Mouse (Mus musculus): Measurements from ENCODE around the gene Kcmf1. TPM values are rescaled to one million over a fixed set of nuclear protein-coding genes. Genes with fewer than 3 reads are reported as not detected.

The Kcmf1 gene
- polyA plus RNA-seq (2014; fragmentation: Nextera tagmentation; extraction: Ambion mirVana): 34.8 and 40.9 TPM in 2 replicates

DNA sequence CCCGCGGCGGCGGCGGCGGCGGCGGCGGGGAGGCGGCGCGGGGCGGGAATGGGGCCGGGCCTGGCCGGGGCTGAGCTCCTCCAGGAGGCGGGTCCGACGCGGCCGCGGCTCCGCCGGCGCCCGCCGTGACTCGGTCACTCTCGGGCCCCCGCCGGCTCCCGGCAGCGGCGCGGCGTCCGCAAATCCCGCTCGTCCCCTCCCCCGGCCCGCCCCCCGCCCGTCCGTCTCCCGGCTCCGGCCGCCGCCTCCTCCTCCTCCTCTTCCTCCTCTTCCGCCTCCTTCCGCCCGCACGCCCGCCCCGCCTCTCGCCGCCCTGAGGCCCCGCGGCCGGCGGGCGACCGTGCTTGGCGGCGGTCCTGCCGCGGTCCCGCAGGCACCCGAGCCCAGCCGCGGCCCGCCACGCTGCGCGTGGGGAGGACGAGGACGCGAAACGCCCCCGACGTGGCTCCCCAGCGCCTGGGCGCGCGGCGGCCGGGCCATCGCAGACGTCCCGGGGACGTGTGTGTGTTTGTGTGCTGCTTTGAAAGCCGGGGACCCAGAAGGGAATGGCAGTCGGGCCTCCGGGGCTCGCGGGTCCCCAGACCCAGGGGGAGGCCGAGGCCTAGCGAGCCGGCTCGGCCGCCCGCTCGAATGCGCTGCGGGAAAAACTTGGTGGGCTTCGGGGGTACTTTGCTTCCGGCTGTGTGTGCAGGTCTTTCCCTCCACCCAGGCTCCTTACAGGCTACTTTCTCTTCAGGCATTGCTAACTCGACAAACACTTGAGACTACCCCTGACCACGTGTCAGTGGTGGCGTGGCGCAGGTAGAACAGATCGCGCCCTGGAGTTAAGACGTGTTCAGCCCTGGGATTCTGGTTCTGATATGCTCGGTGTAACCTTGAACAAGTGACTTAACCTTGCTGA lies at the start of gene Kcmf1:
Gene Kcmf1, minus strand, starts transcription at position 199 of the 901 bp plus-strand sequence.
- Histone ChIP-seq H3K36me3 (ENCODE audit: control insufficient read depth, insufficient read depth, low read length) (0 out of 2 replicates have a peak, but pooled peaks cover 3% of the 10 kb centered on the region), H3K9ac (replicated peaks; ENCODE audit: low read length) (peak within 1 kb of the TSS; percentile 99), H3K9me3 (ENCODE audit: control insufficient read depth, low read length) (no peaks in the 10 kb centered on the region), H3K4me2 (ENCODE audit: low read length) (peak within 1 kb of the TSS; percentile 79), H3K27ac (replicated peaks; ENCODE audit: low read depth, low read length) (peak within 1 kb of the TSS; percentile 99), H3K4me3 (replicated peaks; ENCODE audit: low read depth, low read length) (peak within 1 kb of the TSS; percentile 89), H3K27me3 (ENCODE audit: control insufficient read depth, insufficient read depth, low read length) (no peaks in the 10 kb centered on the region), H3K4me1 (ENCODE audit: control insufficient read depth, insufficient read depth, low read length) (peaks cover 15% of the 10 kb centered on the region)
- WGBS: under 1% methylated on average over 72 of the region's 113 CpGs
- DNase-seq (peak; percentile 79), ATAC-seq (ENCODE audit: low FRiP score, low TSS enrichment) (peak; percentile 82)

DNA sequence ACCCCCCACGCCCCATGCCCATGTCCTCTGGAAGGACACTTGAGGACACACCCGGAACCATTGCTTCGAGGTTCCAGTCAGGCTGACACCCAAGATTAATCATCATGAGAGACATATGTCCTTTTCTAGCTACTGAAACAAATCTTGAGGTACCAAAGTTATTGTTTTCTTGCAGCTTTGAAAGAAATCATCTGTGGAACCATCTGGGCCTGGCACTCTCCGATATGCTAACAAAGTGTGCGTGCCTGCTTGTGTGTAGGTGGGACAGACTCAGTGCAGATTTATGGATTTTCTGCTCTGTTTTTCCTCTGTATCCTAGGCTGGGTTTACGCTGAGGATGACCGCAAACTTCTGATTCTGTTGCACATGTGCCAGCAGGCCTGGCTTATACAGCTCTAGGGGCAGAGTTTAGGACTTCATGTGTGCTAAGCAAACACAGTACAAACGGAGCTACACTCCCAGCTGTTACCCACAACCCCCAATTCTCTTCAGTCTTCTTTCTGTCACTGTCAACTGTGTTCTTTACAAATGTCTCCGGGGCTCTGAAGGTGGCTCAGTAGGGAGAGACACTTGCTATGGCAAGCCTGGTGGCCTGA lies 49.5 kb upstream of the Kcmf1 start:
- 88% methylated on average over 9 of the region's 9 CpGs for WGBS
- Histone ChIP-seq H3K4me2 (ENCODE audit: low read length) (no peak overlapping the region), H3K9ac (replicated peaks; ENCODE audit: low read length) (no peak overlapping the region), H3K36me3 (ENCODE audit: control insufficient read depth, insufficient read depth, low read length) (no peaks in the 10 kb centered on the region), H3K4me1 (ENCODE audit: control insufficient read depth, insufficient read depth, low read length) (no peaks in the 10 kb centered on the region), H3K9me3 (ENCODE audit: control insufficient read depth, low read length) (no peaks in the 10 kb centered on the region), H3K4me3 (replicated peaks; ENCODE audit: low read depth, low read length) (no peak overlapping the region), H3K27me3 (ENCODE audit: control insufficient read depth, insufficient read depth, low read length) (no peaks in the 10 kb centered on the region), H3K27ac (replicated peaks; ENCODE audit: low read depth, low read length) (no peak overlapping the region)
- DNase-seq (no peak), ATAC-seq (ENCODE audit: low FRiP score, low TSS enrichment) (no peak)

DNA sequence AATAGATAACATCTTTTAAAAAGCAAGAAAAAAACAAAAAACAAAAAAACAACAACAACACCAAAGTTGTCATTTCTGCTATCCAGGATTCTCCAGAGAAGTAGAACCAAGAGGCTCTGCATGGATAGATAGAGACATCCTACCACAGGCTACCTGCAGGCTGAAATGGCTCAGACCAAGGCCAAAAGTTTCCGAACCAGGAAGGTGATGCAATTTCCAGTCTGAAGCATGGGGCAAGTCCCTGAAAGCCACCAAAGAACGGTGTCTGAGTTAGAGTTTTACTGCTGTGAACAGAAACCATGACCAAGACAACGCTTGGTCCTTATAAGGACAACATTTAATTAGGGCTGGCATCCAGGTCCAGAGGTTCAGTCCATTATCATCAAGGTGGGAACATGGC lies 48.6 kb upstream of the Kcmf1 start:
- Histone ChIP-seq H3K9me3 (ENCODE audit: control insufficient read depth, low read length) (no peaks in the 10 kb centered on the region), H3K4me2 (ENCODE audit: low read length) (no peak overlapping the region), H3K4me3 (replicated peaks; ENCODE audit: low read depth, low read length) (no peak overlapping the region), H3K27me3 (ENCODE audit: control insufficient read depth, insufficient read depth, low read length) (no peaks in the 10 kb centered on the region), H3K9ac (replicated peaks; ENCODE audit: low read length) (no peak overlapping the region), H3K27ac (replicated peaks; ENCODE audit: low read depth, low read length) (no peak overlapping the region), H3K36me3 (ENCODE audit: control insufficient read depth, insufficient read depth, low read length) (no peaks in the 10 kb centered on the region), H3K4me1 (ENCODE audit: control insufficient read depth, insufficient read depth, low read length) (no peaks in the 10 kb centered on the region)
- ATAC-seq (ENCODE audit: low FRiP score, low TSS enrichment) (no peak), DNase-seq (no peak)
- 95% methylated on average over 3 of the region's 3 CpGs for WGBS

DNA sequence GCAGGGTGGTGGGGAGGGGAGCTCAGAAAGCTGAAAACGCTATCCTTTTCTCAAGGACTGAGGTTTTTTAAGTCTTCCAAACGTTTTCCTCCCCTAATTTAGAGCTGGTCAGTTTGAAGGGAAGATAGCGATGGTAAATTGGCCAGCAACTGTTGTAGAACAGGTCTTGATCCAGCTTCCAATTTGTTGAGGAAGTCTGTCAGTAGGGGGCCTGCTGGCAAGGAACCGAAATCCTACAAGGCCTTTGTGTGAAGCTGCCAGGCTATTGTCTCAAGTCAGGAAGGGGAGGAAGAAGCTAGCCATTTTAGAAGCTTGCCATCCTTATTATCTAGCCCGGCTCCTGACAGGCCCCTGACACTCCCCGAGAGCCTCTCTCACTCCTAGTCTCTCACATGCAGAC lies 48.2 kb upstream of the Kcmf1 start:
- no peak overlapping the region for H3K27ac ChIP-seq (replicated peaks; ENCODE audit: low read depth, low read length)
- no peak for ATAC-seq (ENCODE audit: low FRiP score, low TSS enrichment)
- peak; percentile 11 for DNase-seq

DNA sequence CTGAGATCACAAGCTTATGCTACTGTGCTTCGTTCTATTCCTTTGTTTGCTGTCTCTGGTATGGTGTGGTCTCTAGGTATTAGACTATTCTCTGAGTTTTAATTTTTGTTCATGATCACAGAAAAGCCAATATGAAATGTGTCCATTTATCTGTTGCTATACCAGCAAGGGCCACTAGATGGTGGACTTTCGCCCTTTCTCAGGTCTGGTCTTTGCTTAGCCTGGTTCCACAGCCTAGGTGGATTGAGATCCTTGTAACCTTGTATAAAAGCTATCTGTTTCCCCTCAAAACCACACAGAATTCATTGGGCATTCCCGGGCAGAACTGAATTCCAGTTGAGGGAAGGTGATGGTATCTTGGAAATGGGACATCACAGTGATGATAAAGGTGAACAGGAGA lies 40.7 kb upstream of the Kcmf1 start:
- WGBS: 7% methylated on average over 3 of the region's 3 CpGs
- no peak overlapping the region for H3K9ac ChIP-seq (replicated peaks; ENCODE audit: low read length)
- peak; percentile 89 for DNase-seq

More for the DNA sequence above, 48.2 kb upstream of the Kcmf1 start:
- no peaks in the 10 kb centered on the region for H3K36me3 ChIP-seq (ENCODE audit: control insufficient read depth, insufficient read depth, low read length)
- H3K27me3 ChIP-seq (ENCODE audit: control insufficient read depth, insufficient read depth, low read length): no peaks in the 10 kb centered on the region
- H3K9me3 ChIP-seq (ENCODE audit: control insufficient read depth, low read length): no peaks in the 10 kb centered on the region
- 40% methylated on average over 6 of the region's 6 CpGs for WGBS
- no peak overlapping the region for H3K4me2 ChIP-seq (ENCODE audit: low read length)
- no peaks in the 10 kb centered on the region for H3K4me1 ChIP-seq (ENCODE audit: control insufficient read depth, insufficient read depth, low read length)
- no peak overlapping the region for H3K4me3 ChIP-seq (replicated peaks; ENCODE audit: low read depth, low read length)
- no peak overlapping the region for H3K9ac ChIP-seq (replicated peaks; ENCODE audit: low read length)

DNA sequence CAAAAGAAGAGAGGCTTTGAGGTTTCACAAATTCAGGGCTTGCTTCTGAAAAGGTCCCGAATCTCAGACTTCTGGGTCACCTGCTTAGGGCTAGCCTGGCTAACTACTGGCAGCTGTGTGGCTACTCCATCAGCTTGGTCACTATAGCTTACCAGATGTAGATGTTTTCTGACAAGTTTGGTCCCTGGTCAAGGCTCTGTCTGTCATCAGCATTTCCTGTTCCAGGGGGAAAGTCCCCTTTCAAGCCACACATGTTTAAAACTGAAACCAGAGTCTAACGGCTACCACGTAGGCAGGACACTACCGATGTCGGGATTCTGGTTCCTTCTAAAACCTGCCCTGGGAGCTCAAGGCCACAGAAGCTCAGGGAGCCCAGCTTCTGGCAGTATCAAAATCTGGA lies 38.1 kb upstream of the Kcmf1 start:
- 90% methylated on average over 5 of the region's 5 CpGs for WGBS

More for the DNA sequence above, 40.7 kb upstream of the Kcmf1 start:
- Histone ChIP-seq H3K27ac (replicated peaks; ENCODE audit: low read depth, low read length) (no peak overlapping the region), H3K4me2 (ENCODE audit: low read length) (no peak overlapping the region), H3K4me3 (replicated peaks; ENCODE audit: low read depth, low read length) (no peak overlapping the region), H3K4me1 (ENCODE audit: control insufficient read depth, insufficient read depth, low read length) (no peaks in the 10 kb centered on the region), H3K9me3 (ENCODE audit: control insufficient read depth, low read length) (no peaks in the 10 kb centered on the region), H3K36me3 (ENCODE audit: control insufficient read depth, insufficient read depth, low read length) (no peaks in the 10 kb centered on the region), H3K27me3 (ENCODE audit: control insufficient read depth, insufficient read depth, low read length) (no peaks in the 10 kb centered on the region)
- no peak; the same call in 1 of the 2 replicates for ATAC-seq (ENCODE audit: low FRiP score, low TSS enrichment)

DNA sequence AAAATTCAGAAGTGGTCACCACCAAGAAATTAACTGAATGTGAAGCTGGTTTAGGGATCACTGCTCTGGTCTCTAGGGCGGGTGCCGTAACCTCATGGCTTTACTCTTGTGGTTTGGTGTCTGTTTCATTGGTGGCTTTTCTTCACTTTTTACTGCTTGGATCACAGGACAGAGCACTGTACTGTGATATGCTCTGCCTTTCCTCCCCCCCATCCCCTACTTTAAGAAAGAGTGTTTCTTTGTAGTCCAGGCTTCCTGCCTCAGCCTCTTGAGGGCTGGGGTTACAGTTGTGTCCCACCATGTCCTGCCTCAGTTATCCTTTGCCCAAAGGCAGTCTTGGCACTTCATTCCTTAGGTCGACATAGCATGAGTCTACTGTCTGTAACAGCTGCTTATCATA lies 37.7 kb upstream of the Kcmf1 start:
- H3K4me1 ChIP-seq (ENCODE audit: control insufficient read depth, insufficient read depth, low read length): no peaks in the 10 kb centered on the region
- 86% methylated on average over 3 of the region's 3 CpGs for WGBS

More for the DNA sequence above, 38.1 kb upstream of the Kcmf1 start:
- Histone ChIP-seq H3K4me1 (ENCODE audit: control insufficient read depth, insufficient read depth, low read length) (no peaks in the 10 kb centered on the region), H3K9me3 (ENCODE audit: control insufficient read depth, low read length) (no peaks in the 10 kb centered on the region), H3K27me3 (ENCODE audit: control insufficient read depth, insufficient read depth, low read length) (no peaks in the 10 kb centered on the region), H3K36me3 (ENCODE audit: control insufficient read depth, insufficient read depth, low read length) (no peaks in the 10 kb centered on the region), H3K27ac (replicated peaks; ENCODE audit: low read depth, low read length) (no peak overlapping the region), H3K4me3 (replicated peaks; ENCODE audit: low read depth, low read length) (no peak overlapping the region), H3K4me2 (ENCODE audit: low read length) (no peak overlapping the region), H3K9ac (replicated peaks; ENCODE audit: low read length) (no peak overlapping the region)
- DNase-seq (no peak), ATAC-seq (ENCODE audit: low FRiP score, low TSS enrichment) (no peak)

DNA sequence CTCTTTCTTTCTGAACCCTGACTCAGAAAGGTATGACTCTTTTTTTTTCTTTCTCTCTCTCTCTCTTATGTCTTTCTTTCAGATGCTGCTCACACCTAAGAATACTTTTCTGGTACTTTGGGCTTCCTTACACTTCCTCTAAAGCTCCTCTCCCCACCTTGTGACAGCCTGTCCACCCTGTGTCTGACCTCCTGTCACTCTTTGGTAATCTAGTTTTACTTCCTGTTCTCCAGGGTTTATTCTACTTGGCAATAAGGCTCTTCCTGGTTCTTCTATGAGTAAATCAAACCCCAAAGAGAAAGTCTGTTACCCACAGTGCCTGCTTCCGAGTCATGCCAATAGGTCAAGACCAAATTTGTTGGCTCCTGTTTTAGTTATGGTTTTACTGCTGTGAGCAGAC lies 33.2 kb upstream of the Kcmf1 start:
- Histone ChIP-seq H3K9me3 (ENCODE audit: control insufficient read depth, low read length) (no peaks in the 10 kb centered on the region), H3K27me3 (ENCODE audit: control insufficient read depth, insufficient read depth, low read length) (no peaks in the 10 kb centered on the region), H3K4me3 (replicated peaks; ENCODE audit: low read depth, low read length) (no peak overlapping the region), H3K36me3 (ENCODE audit: control insufficient read depth, insufficient read depth, low read length) (no peaks in the 10 kb centered on the region), H3K4me1 (ENCODE audit: control insufficient read depth, insufficient read depth, low read length) (no peaks in the 10 kb centered on the region), H3K27ac (replicated peaks; ENCODE audit: low read depth, low read length) (no peak overlapping the region), H3K4me2 (ENCODE audit: low read length) (no peak overlapping the region), H3K9ac (replicated peaks; ENCODE audit: low read length) (no peak overlapping the region)
- DNase-seq (no peak), ATAC-seq (ENCODE audit: low FRiP score, low TSS enrichment) (no peak)
- 96% methylated on average over 1 of the region's 1 CpGs for WGBS

More for the DNA sequence above, 37.7 kb upstream of the Kcmf1 start:
- Histone ChIP-seq H3K27me3 (ENCODE audit: control insufficient read depth, insufficient read depth, low read length) (no peaks in the 10 kb centered on the region), H3K27ac (replicated peaks; ENCODE audit: low read depth, low read length) (no peak overlapping the region), H3K9me3 (ENCODE audit: control insufficient read depth, low read length) (no peaks in the 10 kb centered on the region), H3K9ac (replicated peaks; ENCODE audit: low read length) (no peak overlapping the region), H3K36me3 (ENCODE audit: control insufficient read depth, insufficient read depth, low read length) (no peaks in the 10 kb centered on the region), H3K4me3 (replicated peaks; ENCODE audit: low read depth, low read length) (no peak overlapping the region), H3K4me2 (ENCODE audit: low read length) (no peak overlapping the region)
- DNase-seq (no peak), ATAC-seq (ENCODE audit: low FRiP score, low TSS enrichment) (no peak)
